Mouse (Mus musculus): ENCODE results near the gene Rabgap1l.
"Not testable (repeated sequence)": the region's sequence is repeated elsewhere in the genome, so short reads cannot be mapped to it uniquely, and the experiment has no call there.

DNA sequence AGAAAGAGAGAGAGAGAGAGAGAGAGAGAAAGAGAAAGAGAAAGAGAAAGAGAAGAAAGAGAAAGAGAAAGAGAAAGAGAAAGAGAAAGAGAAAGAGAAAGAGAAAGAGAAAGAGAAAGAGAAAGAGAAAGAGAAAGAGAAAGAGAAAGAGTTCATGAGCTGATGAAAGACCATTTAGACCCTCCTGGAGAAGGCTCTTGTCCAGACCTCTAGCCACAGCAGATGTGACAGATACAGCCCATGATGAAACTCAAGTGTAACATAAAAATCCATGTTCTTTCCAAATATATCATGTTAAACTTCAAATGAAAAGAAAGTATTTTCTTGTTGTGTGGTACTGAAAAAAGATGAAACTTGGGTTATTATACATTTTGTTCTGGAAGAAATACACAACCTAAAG lies 189.7 kb downstream of the Rabgap1l start:
- not testable (repeated sequence) for TF ChIP-seq CTCF, EP300 (IDR thresholded peaks at IDR 0.05)
